Mouse (Mus musculus): Measurements from ENCODE around the gene Nudt17.
"Not testable (repeated sequence)": the region's sequence is repeated elsewhere in the genome, so short reads cannot be mapped to it uniquely, and the experiment has no call there.

Nudt17 gene

GRCm38 (mm10) chr3:96707903-96708683 lies at the start of gene Nudt17:
Nudt17 (minus strand) TSS chr3:96708562.
- DNase-seq = peak; percentile 90

- DNase-seq = no peak
Measured at GRCm38 (mm10) chr3:96757691-96758090, 49.3 kb upstream of the Nudt17 start.

- DNase-seq = no peak
Measured at GRCm38 (mm10) chr3:96755935-96756334, 47.6 kb upstream of the Nudt17 start.

GRCm38 (mm10) chr3:96746829-96747228 lies 38.5 kb upstream of the Nudt17 start:
- no peak for DNase-seq

GRCm38 (mm10) chr3:96744348-96744747 lies 36.0 kb upstream of the Nudt17 start:
- no peak for DNase-seq

- not testable (repeated sequence) for DNase-seq
Measured at GRCm38 (mm10) chr3:96740279-96740678, 31.9 kb upstream of the Nudt17 start.

- no peak for DNase-seq
Measured at GRCm38 (mm10) chr3:96737995-96738394, 29.6 kb upstream of the Nudt17 start.

- no peak for DNase-seq
Measured at GRCm38 (mm10) chr3:96737013-96737740, 28.8 kb upstream of the Nudt17 start.

- no peak for DNase-seq
Measured at GRCm38 (mm10) chr3:96735200-96735599, 26.8 kb upstream of the Nudt17 start.

- DNase-seq = no peak
Measured at GRCm38 (mm10) chr3:96733984-96734383, 25.6 kb upstream of the Nudt17 start.

- no peak for DNase-seq
Measured at GRCm38 (mm10) chr3:96730785-96731184, 22.4 kb upstream of the Nudt17 start.

GRCm38 (mm10) chr3:96729403-96729784 lies 21.0 kb upstream of the Nudt17 start:
- no peak for DNase-seq

- no peak for DNase-seq
Measured at GRCm38 (mm10) chr3:96728634-96729402, 20.5 kb upstream of the Nudt17 start.

- DNase-seq = no peak
Measured at GRCm38 (mm10) chr3:96727828-96728633, 19.7 kb upstream of the Nudt17 start.

GRCm38 (mm10) chr3:96727343-96727827 lies 19.0 kb upstream of the Nudt17 start, which contains the start of the genes Polr3c and Rnf115:
Polr3c (minus strand) TSS chr3:96727628.
Rnf115 (plus strand) TSS chr3:96727664.
- peak; percentile 98 for DNase-seq

- peak; percentile 30 for DNase-seq
Measured at GRCm38 (mm10) chr3:96719173-96719572, 10.8 kb upstream of the Nudt17 start.

- no peak for DNase-seq
Measured at GRCm38 (mm10) chr3:96715854-96716253, 7.5 kb upstream of the Nudt17 start.

- DNase-seq = no peak
Measured at GRCm38 (mm10) chr3:96714286-96714685, 5.9 kb upstream of the Nudt17 start.

GRCm38 (mm10) chr3:96708684-96709064 lies 312 bp upstream of the Nudt17 start:
- no peak for DNase-seq

- DNase-seq = no peak
Measured at GRCm38 (mm10) chr3:96706984-96707383, 1.4 kb downstream of the Nudt17 start.

GRCm38 (mm10) chr3:96706217-96706616 lies 2.1 kb downstream of the Nudt17 start:
- DNase-seq = no peak

GRCm38 (mm10) chr3:96704778-96705177 lies 3.6 kb downstream of the Nudt17 start:
- peak; percentile 19 for DNase-seq
